Mouse (Mus musculus) stomach, embryonic 14.5 days (tissue): ENCODE results near the gene Josd2. TPM values are rescaled to one million over a fixed set of nuclear protein-coding genes. Genes with fewer than 3 reads are reported as not detected.

Experiments
- ATAC-seq: fragments of 200-750 bp; cut with Nextera tagmentation; 2 replicates; pipeline ENCODE4 v1.8.0; 2017; ENCODE audit warnings: low read depth, moderate TSS enrichment; ENCODE audit not compliant: insufficient number of reproducible peaks, insufficient read depth, low FRiP score
- H3K27ac ChIP-seq: fragments of 300-500 bp; sonication (generic); 2 replicates; pipeline ENCODE4 v1.5.1; 2014; ENCODE audit warnings: mild to moderate bottlenecking, low read length, moderate library complexity, mixed read lengths
- H3K27me3 ChIP-seq: fragments of 300-500 bp; sonication (generic); 2 replicates; pipeline ENCODE4 v1.6.1; 2014; ENCODE audit warnings: low read length, control low read depth, mixed read lengths; ENCODE audit not compliant: control insufficient read depth, insufficient read depth
- H3K36me3 ChIP-seq: fragments of 300-500 bp; sonication (generic); 2 replicates; pipeline ENCODE4 v1.6.1; 2014; ENCODE audit warnings: mild to moderate bottlenecking, control low read depth, low read length, moderate library complexity, mixed read lengths; ENCODE audit not compliant: control insufficient read depth, insufficient read depth
- H3K4me1 ChIP-seq: fragments of 300-500 bp; sonication (generic); 2 replicates; pipeline ENCODE4 v1.6.1; 2014; ENCODE audit warnings: low read length, control low read depth, mixed read lengths; ENCODE audit not compliant: control insufficient read depth, insufficient read depth
- H3K4me2 ChIP-seq: fragments of 300-500 bp; sonication (generic); replicated peaks from 2 replicates; pipeline ENCODE4 v1.6.1; 2014; ENCODE audit warnings: low read depth, low read length, control low read depth
- H3K4me3 ChIP-seq: fragments of 300-500 bp; sonication (generic); 2 replicates; pipeline ENCODE4 v1.5.1; 2014; ENCODE audit warnings: low read depth, low read length, control low read depth
- H3K9ac ChIP-seq: fragments of 300-500 bp; sonication (generic); replicated peaks from 2 replicates; pipeline ENCODE4 v1.6.1; 2014; ENCODE audit warnings: low read depth, mild to moderate bottlenecking, control low read depth, low read length, moderate library complexity, mixed read lengths
- H3K9me3 ChIP-seq: fragments of 300-500 bp; sonication (generic); 2 replicates; pipeline ENCODE4 v1.6.1; 2016; ENCODE audit warnings: low read depth, low read length, control low read depth; ENCODE audit not compliant: control insufficient read depth
- WGBS: fragments of 180-500 bp; shearing (Covaris S2); extraction: QIAGEN DNeasy Blood & Tissue Kit; methylation state at CpG from one replicate; pipeline ENCODE4 v1.1.7; 2014; 5-methylcytosine and 5-hydroxymethylcytosine counted together
- polyA plus RNA-seq: library from polyadenylated mRNA; unstranded; fragments of >200 nt; fragmentation: Nextera tagmentation; extraction: Ambion mirVana; gene quantifications from 2 replicates; pipeline ENCODE4 v1.2.1, GENCODE M21; 2014

Gene Josd2
- polyA plus RNA-seq, 1 experiment from 2014 or later, result 82.1 TPM

GRCm38 (mm10) chr7:44442407-44442821, 25.4 kb upstream of the Josd2 start:
- H3K36me3 ChIP-seq, result no peaks in the 10 kb centered on the region
- H3K4me1 ChIP-seq, result 0 out of 2 replicates have a peak, but pooled peaks cover 7% of the 10 kb centered on the region
- no peak overlapping the region; the same call in 1 of the 2 replicates for H3K9ac ChIP-seq
- H3K27me3 ChIP-seq, result peaks cover 60% of the 10 kb centered on the region
- H3K4me3 ChIP-seq, result peak overlapping the region; percentile 18
- ATAC-seq, result no peak
- H3K4me2 ChIP-seq, result peak overlapping the region; percentile 33
- 2% methylated on average over 14 of the region's 14 CpGs for WGBS
- H3K27ac ChIP-seq, result no peak overlapping the region
- no peaks in the 10 kb centered on the region for H3K9me3 ChIP-seq

GRCm38 (mm10) chr7:44443268-44444173, 24.3 kb upstream of the Josd2 start:
- Histone ChIP-seq H3K36me3 (no peaks in the 10 kb centered on the region), H3K9ac (no peak overlapping the region), H3K27ac (no peak overlapping the region), H3K4me1 (0 out of 2 replicates have a peak, but pooled peaks cover 7% of the 10 kb centered on the region), H3K4me3 (peak overlapping the region; percentile 18), H3K4me2 (peak overlapping the region; percentile 33; the same call in 1 of the 2 replicates), H3K9me3 (no peaks in the 10 kb centered on the region), H3K27me3 (peaks cover 54% of the 10 kb centered on the region)
- ATAC-seq, result no peak
- 14% methylated on average over 20 of the region's 20 CpGs for WGBS

GRCm38 (mm10) chr7:44444886-44445527, 22.8 kb upstream of the Josd2 start:
- no peak for ATAC-seq
- Histone ChIP-seq H3K27me3 (peaks cover 50% of the 10 kb centered on the region), H3K4me1 (0 out of 2 replicates have a peak, but pooled peaks cover 7% of the 10 kb centered on the region), H3K9me3 (no peaks in the 10 kb centered on the region), H3K4me3 (no peak overlapping the region), H3K9ac (no peak overlapping the region), H3K27ac (no peak overlapping the region), H3K36me3 (no peaks in the 10 kb centered on the region), H3K4me2 (no peak overlapping the region)
- 8% methylated on average over 28 of the region's 29 CpGs for WGBS

- 11% methylated on average over 7 of the region's 7 CpGs for WGBS
- Histone ChIP-seq H3K4me1 (0 out of 2 replicates have a peak, but pooled peaks cover 7% of the 10 kb centered on the region), H3K36me3 (no peaks in the 10 kb centered on the region), H3K4me2 (no peak overlapping the region), H3K4me3 (no peak overlapping the region), H3K27ac (no peak overlapping the region), H3K9me3 (no peaks in the 10 kb centered on the region), H3K27me3 (peaks cover 50% of the 10 kb centered on the region), H3K9ac (no peak overlapping the region)
- ATAC-seq, result no peak
Observed at GRCm38 (mm10) chr7:44445528-44445923, 22.3 kb upstream of the Josd2 start.

- Histone ChIP-seq H3K4me3 (no peak overlapping the region), H3K4me1 (0 out of 2 replicates have a peak, but pooled peaks cover 7% of the 10 kb centered on the region), H3K27ac (no peak overlapping the region), H3K27me3 (peaks cover 44% of the 10 kb centered on the region), H3K9me3 (no peaks in the 10 kb centered on the region), H3K4me2 (no peak overlapping the region), H3K9ac (no peak overlapping the region), H3K36me3 (no peaks in the 10 kb centered on the region)
- 38% methylated on average over 12 of the region's 12 CpGs for WGBS
- no peak for ATAC-seq
Observed at GRCm38 (mm10) chr7:44446070-44446855, 21.5 kb upstream of the Josd2 start.

GRCm38 (mm10) chr7:44453256-44453655, 14.5 kb upstream of the Josd2 start:
- Histone ChIP-seq H3K9me3 (no peaks in the 10 kb centered on the region), H3K4me2 (no peak overlapping the region), H3K4me1 (no peaks in the 10 kb centered on the region), H3K27ac (no peak overlapping the region), H3K27me3 (no peaks in the 10 kb centered on the region), H3K4me3 (no peak overlapping the region), H3K9ac (no peak overlapping the region), H3K36me3 (no peaks in the 10 kb centered on the region)
- 10% methylated on average over 3 of the region's 3 CpGs for WGBS
- peak; percentile 42; the same call in 1 of the 2 replicates for ATAC-seq

GRCm38 (mm10) chr7:44456302-44456701, 11.5 kb upstream of the Josd2 start:
- no peak overlapping the region for H3K9ac ChIP-seq
- peaks cover 8% of the 10 kb centered on the region for H3K27me3 ChIP-seq
- H3K4me3 ChIP-seq, result no peak overlapping the region
- no peak for ATAC-seq
- no peaks in the 10 kb centered on the region for H3K9me3 ChIP-seq
- 78% methylated on average over 1 of the region's 1 CpGs for WGBS
- no peaks in the 10 kb centered on the region for H3K36me3 ChIP-seq
- no peak overlapping the region for H3K4me2 ChIP-seq
- H3K4me1 ChIP-seq, result no peaks in the 10 kb centered on the region
- H3K27ac ChIP-seq, result no peak overlapping the region

GRCm38 (mm10) chr7:44460067-44460466, 7.7 kb upstream of the Josd2 start:
- no peak overlapping the region for H3K4me2 ChIP-seq
- H3K9ac ChIP-seq, result no peak overlapping the region
- 70% methylated on average over 6 of the region's 6 CpGs for WGBS
- H3K27ac ChIP-seq, result no peak overlapping the region
- no peaks in the 10 kb centered on the region for H3K9me3 ChIP-seq
- no peak overlapping the region for H3K4me3 ChIP-seq
- no peak for ATAC-seq
- no peaks in the 10 kb centered on the region for H3K36me3 ChIP-seq
- peaks cover 32% of the 10 kb centered on the region for H3K27me3 ChIP-seq
- no peaks in the 10 kb centered on the region for H3K4me1 ChIP-seq
